Mouse (Mus musculus) ES-Bruce4 (cell line): ENCODE results near the gene Adcy1. TPM values are rescaled to one million over a fixed set of nuclear protein-coding genes. Genes with fewer than 3 reads are reported as not detected.

ENCODE experiments used
- H3K27ac ChIP-seq: 2 replicates; pipeline ENCODE4 v1.5.1; 2012; ENCODE audit warnings: low read length, inconsistent platforms; ENCODE audit not compliant: insufficient read depth
- H3K27me3 ChIP-seq: 2 replicates; pipeline ENCODE4 v1.6.1; 2012; ENCODE audit warnings: mild to moderate bottlenecking, low read length, inconsistent platforms; ENCODE audit not compliant: control insufficient read depth, poor library complexity, insufficient read depth, severe bottlenecking
- H3K36me3 ChIP-seq: 2 replicates; pipeline ENCODE4 v1.6.1; 2012; ENCODE audit warnings: inconsistent platforms, mild to moderate bottlenecking, low read length, moderate library complexity; ENCODE audit not compliant: control insufficient read depth, poor library complexity, insufficient read depth, severe bottlenecking
- H3K4me1 ChIP-seq: one replicate; pipeline ENCODE4 v1.8.1; 2011; ENCODE audit warnings: low read length; ENCODE audit not compliant: control insufficient read depth, insufficient read depth
- H3K4me3 ChIP-seq: 2 replicates; pipeline ENCODE4 v1.5.1; 2011; ENCODE audit warnings: low read depth, mild to moderate bottlenecking, low read length
- H3K9ac ChIP-seq: 2 replicates; pipeline ENCODE4 v1.6.1; 2012; ENCODE audit warnings: low read depth, mild to moderate bottlenecking, inconsistent platforms; ENCODE audit not compliant: poor library complexity, severe bottlenecking
- H3K9me3 ChIP-seq: replicated peaks from 2 replicates; pipeline ENCODE4 v1.6.1; 2012; ENCODE audit warnings: mild to moderate bottlenecking, low read length, inconsistent platforms; ENCODE audit not compliant: control insufficient read depth, poor library complexity, insufficient read depth, severe bottlenecking
- CTCF ChIP-seq: IDR thresholded peaks from one replicate; pipeline ENCODE4 v1.8.1; 2011; ENCODE audit warnings: low read depth, low read length
- EP300 ChIP-seq: IDR thresholded peaks from 2 replicates; pipeline ENCODE4 v1.6.1; 2011; ENCODE audit warnings: low read depth, low read length; ENCODE audit not compliant: insufficient read depth
- POLR2A ChIP-seq: IDR thresholded peaks from one replicate; pipeline ENCODE4 v1.8.1; 2011; ENCODE audit warnings: low read length; ENCODE audit not compliant: insufficient read depth
- polyA plus RNA-seq: library from polyadenylated mRNA; stranded (reverse); fragments of >200 nt; gene quantifications from 2 replicates; pipeline ENCODE4 v1.2.4, GENCODE M21; 2011; ENCODE audit warnings: low read depth; ENCODE audit not compliant: missing spikeins, insufficient read depth, insufficient read length

Adcy1 gene
- 5.7 and 6.2 TPM in 2 replicates for polyA plus RNA-seq

- Histone ChIP-seq H3K27me3 (peaks cover 10% of the 10 kb centered on the region), H3K4me1 (peaks cover 6% of the 10 kb centered on the region), H3K27ac (no peak within 1 kb of the TSS), H3K4me3 (peak within 1 kb of the TSS; percentile 86), H3K9me3 (no peaks in the 10 kb centered on the region), H3K36me3 (no peaks in the 10 kb centered on the region), H3K9ac (peak within 1 kb of the TSS; percentile 84)
- TF ChIP-seq CTCF (no peak), POLR2A (no peak), EP300 (no peak)
Observed at GRCm38 (mm10) chr11:7063001-7063584, at the start of gene Adcy1. TSS of gene Adcy1 (plus strand) at chr11:7063489.

- Histone ChIP-seq H3K36me3 (no peaks in the 10 kb centered on the region), H3K9me3 (no peaks in the 10 kb centered on the region), H3K27ac (no peak overlapping the region), H3K4me3 (no peak overlapping the region), H3K9ac (no peak overlapping the region), H3K27me3 (no peaks in the 10 kb centered on the region), H3K4me1 (no peaks in the 10 kb centered on the region)
- TF ChIP-seq POLR2A, result no peak
- TF ChIP-seq EP300, result no peak
- TF ChIP-seq CTCF, result no peak
Observed at GRCm38 (mm10) chr11:7016907-7017306, 46.4 kb upstream of the Adcy1 start.

- no peaks in the 10 kb centered on the region for H3K36me3 ChIP-seq
- TF ChIP-seq CTCF (no peak), POLR2A (no peak), EP300 (no peak)
- no peak overlapping the region for H3K27ac ChIP-seq
- H3K9me3 ChIP-seq, result no peaks in the 10 kb centered on the region
- no peaks in the 10 kb centered on the region for H3K4me1 ChIP-seq
- H3K4me3 ChIP-seq, result no peak overlapping the region
- H3K27me3 ChIP-seq, result no peaks in the 10 kb centered on the region
- H3K9ac ChIP-seq, result no peak overlapping the region
Observed at GRCm38 (mm10) chr11:7018078-7018477, 45.2 kb upstream of the Adcy1 start.

- Histone ChIP-seq H3K27me3 (no peaks in the 10 kb centered on the region), H3K4me1 (no peaks in the 10 kb centered on the region), H3K27ac (no peak overlapping the region), H3K9me3 (no peaks in the 10 kb centered on the region), H3K36me3 (no peaks in the 10 kb centered on the region), H3K9ac (no peak overlapping the region), H3K4me3 (no peak overlapping the region)
- TF ChIP-seq POLR2A, result no peak
- no peak for TF ChIP-seq CTCF
- TF ChIP-seq EP300, result no peak
Observed at GRCm38 (mm10) chr11:7019006-7019525, 44.2 kb upstream of the Adcy1 start.

- TF ChIP-seq CTCF (no peak), EP300 (no peak), POLR2A (no peak)
- Histone ChIP-seq H3K4me1 (no peaks in the 10 kb centered on the region), H3K9ac (no peak overlapping the region), H3K9me3 (peaks cover 7% of the 10 kb centered on the region), H3K27ac (no peak overlapping the region), H3K27me3 (no peaks in the 10 kb centered on the region), H3K4me3 (no peak overlapping the region), H3K36me3 (no peaks in the 10 kb centered on the region)
Observed at GRCm38 (mm10) chr11:7033063-7033462, 30.2 kb upstream of the Adcy1 start.

- Histone ChIP-seq H3K27me3 (no peaks in the 10 kb centered on the region), H3K4me3 (no peak overlapping the region), H3K27ac (no peak overlapping the region), H3K9ac (no peak overlapping the region), H3K36me3 (no peaks in the 10 kb centered on the region), H3K9me3 (no peaks in the 10 kb centered on the region; the same call in 1 of the 2 replicates), H3K4me1 (no peaks in the 10 kb centered on the region)
- TF ChIP-seq POLR2A (no peak), EP300 (no peak), CTCF (no peak)
Observed at GRCm38 (mm10) chr11:7039722-7040121, 23.6 kb upstream of the Adcy1 start.
